Mouse (Mus musculus) ES-E14 (cell line): ENCODE data around the gene Anxa1. TPM values are rescaled to one million over a fixed set of nuclear protein-coding genes. Genes with fewer than 3 reads are reported as not detected.

Source experiments
- DNase-seq: peaks from one replicate; pipeline ENCODE4 v3.0.0-alpha.2; 2013; ENCODE audit warnings: low read depth, low spot score
- H3K27ac ChIP-seq: 2 replicates; pipeline ENCODE4 v1.5.1; 2012; ENCODE audit warnings: low read depth, mild to moderate bottlenecking, low read length, moderate library complexity, mixed read lengths; ENCODE audit not compliant: poor library complexity, insufficient read depth, severe bottlenecking
- H3K36me3 ChIP-seq: 2 replicates; pipeline ENCODE4 v1.6.1; 2012; ENCODE audit warnings: mild to moderate bottlenecking, low read length, moderate library complexity, mixed read lengths; ENCODE audit not compliant: control insufficient read depth, poor library complexity, insufficient read depth, severe bottlenecking
- H3K4me1 ChIP-seq, 2 experiments: fragments of 150-350 bp in 1 of 2; sonication (generic) in 1 of 2; 2 replicates each; pipeline ENCODE4 v1.6.1; 2012; ENCODE audit warnings: low read length in 2 of 2, mild to moderate bottlenecking in 1 of 2, mixed read lengths in 1 of 2; ENCODE audit not compliant: control insufficient read depth in 2 of 2, insufficient read depth in 2 of 2, poor library complexity in 1 of 2
- H3K4me3 ChIP-seq, 2 experiments: fragments of 150-350 bp in 1 of 2; sonication (generic) in 1 of 2; 2 replicates each; pipeline ENCODE4 v1.5.1; 2012; ENCODE audit warnings: low read length in 2 of 2, low read depth in 1 of 2, mild to moderate bottlenecking in 1 of 2, mixed read lengths in 1 of 2; ENCODE audit not compliant: insufficient read depth in 1 of 2, poor library complexity in 1 of 2, severe bottlenecking in 1 of 2
- H3K9ac ChIP-seq: 2 replicates; pipeline ENCODE4 v1.6.1; 2012; ENCODE audit warnings: low read depth, mild to moderate bottlenecking, low read length, mixed read lengths; ENCODE audit not compliant: poor library complexity, insufficient read depth, severe bottlenecking
- H3K9me3 ChIP-seq: fragments of 150-350 bp; sonication (generic); 2 replicates; pipeline ENCODE4 v1.6.1; 2012; ENCODE audit warnings: low read depth, mild to moderate bottlenecking, low read length; ENCODE audit not compliant: control insufficient read depth, insufficient read depth
- CHD2 ChIP-seq: IDR thresholded peaks from 2 replicates; pipeline ENCODE4 v1.6.1; 2014; ENCODE audit warnings: mild to moderate bottlenecking, low read depth, low read length, inconsistent platforms
- HCFC1 ChIP-seq: IDR thresholded peaks from 2 replicates; pipeline ENCODE4 v1.6.1; 2012; ENCODE audit warnings: low read length, inconsistent platforms, borderline replicate concordance; ENCODE audit not compliant: insufficient read depth
- MAFK ChIP-seq: IDR thresholded peaks from 2 replicates; pipeline ENCODE4 v1.6.1; 2014; ENCODE audit warnings: mild to moderate bottlenecking, low read depth, low read length, inconsistent platforms; ENCODE audit not compliant: insufficient read depth
- ZC3H11A ChIP-seq: IDR thresholded peaks from 2 replicates; pipeline ENCODE4 v1.6.1; 2012; ENCODE audit warnings: low read depth, mild to moderate bottlenecking, inconsistent platforms, low read length, borderline replicate concordance
- ZNF384 ChIP-seq: IDR thresholded peaks from 2 replicates; pipeline ENCODE4 v1.6.1; 2012; ENCODE audit warnings: low read depth, low read length, inconsistent platforms
- in situ Hi-C, 2 experiments: fragments of 600-800 bp; cut with MboI; formaldehyde crosslinking; loops; one replicate each; pipeline ENCODE4 v1.15.1; 2025; ENCODE audit warnings: low sequenced_read_pairs in 2 of 2, inconsistent platforms in 1 of 2; ENCODE audit not compliant: unreplicated experiment in 2 of 2
- total RNA-seq: library from RNA; depleted of rRNA; stranded (reverse); fragments of 300-350 nt; gene quantifications from 2 replicates; pipeline ENCODE4 v1.2.3, GENCODE M21; 2012; rRNA removed

The Anxa1 gene
- total RNA-seq, result 51.6 and 117 TPM in 2 replicates

DNA sequence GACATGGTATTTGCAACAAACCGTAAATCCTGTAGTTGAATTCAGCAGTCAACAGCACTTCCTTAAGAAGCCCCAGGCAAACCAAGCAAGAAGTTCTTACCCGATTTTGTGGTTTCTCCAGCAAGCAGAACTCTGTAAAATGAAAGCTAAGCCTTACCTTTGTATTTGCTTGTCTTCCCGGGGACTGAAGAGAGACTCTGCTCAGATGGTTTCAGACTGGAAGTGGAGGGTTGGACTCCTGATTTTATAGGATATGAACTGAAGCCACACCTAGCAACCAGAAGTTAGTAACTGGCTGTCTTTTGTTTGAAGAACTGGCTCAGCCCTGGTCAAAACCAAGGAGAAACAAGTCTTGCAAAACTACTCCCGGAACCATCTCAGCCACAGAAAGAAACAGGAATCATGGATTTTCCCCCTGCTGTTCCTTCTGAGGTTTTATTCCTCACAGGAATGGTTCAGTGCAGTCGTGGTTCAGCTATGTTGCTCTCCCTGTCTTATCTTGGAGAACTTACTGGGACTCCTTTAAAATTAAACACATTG lies at the start of gene Anxa1:
Gene Anxa1 (minus strand): TSS at position 490 of the 540 bp plus-strand sequence.
- Histone ChIP-seq H3K36me3 (no peaks in the 10 kb centered on the region), H3K4me3 (no peak within 1 kb of the TSS), H3K9me3 (no peaks in the 10 kb centered on the region), H3K27ac (no peak within 1 kb of the TSS), H3K9ac (no peak within 1 kb of the TSS), H3K4me1 (no peaks in the 10 kb centered on the region)
- TF ChIP-seq CHD2, result no peak
- TF ChIP-seq ZNF384, result no peak
- no peak for TF ChIP-seq MAFK
- no peak for TF ChIP-seq ZC3H11A
- no peak for TF ChIP-seq HCFC1
- peak; percentile 16 for DNase-seq
- in situ Hi-C loops, result no loop called here

DNA sequence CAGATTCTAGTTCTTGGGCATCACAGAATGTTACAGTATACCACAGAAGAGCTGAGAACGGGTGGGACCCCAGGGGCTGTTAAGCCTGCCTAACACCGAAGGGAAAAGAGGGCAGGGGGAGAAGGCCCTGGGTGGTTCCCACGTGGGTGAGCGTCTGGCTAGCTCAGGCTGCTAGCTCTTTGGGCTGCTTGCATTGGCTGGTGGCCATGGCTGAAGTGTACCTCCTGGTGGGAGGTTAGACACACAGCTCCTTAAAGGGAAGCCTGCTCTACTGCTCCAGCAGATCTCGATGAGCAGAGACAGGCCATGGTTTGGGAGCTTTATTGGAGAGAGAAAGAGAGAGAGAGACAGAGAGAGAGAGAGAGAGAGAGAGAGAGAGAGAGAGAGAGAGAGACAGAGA lies 46.3 kb upstream of the Anxa1 start:
- no peak overlapping the region for H3K27ac ChIP-seq
- in situ Hi-C loops, result loop anchor here in 1 of 2 experiments (25.0 kb wide), 1 partner anchor 325 kb away; no protein-coding TSS in a partner anchor
- H3K9me3 ChIP-seq, result no peaks in the 10 kb centered on the region
- TF ChIP-seq HCFC1 (no peak), CHD2 (no peak), ZNF384 (no peak), MAFK (no peak), ZC3H11A (no peak)
- H3K36me3 ChIP-seq, result no peaks in the 10 kb centered on the region
- no peaks in the 10 kb centered on the region for H3K4me1 ChIP-seq
- DNase-seq, result no peak
- H3K9ac ChIP-seq, result no peak overlapping the region
- no peak overlapping the region for H3K4me3 ChIP-seq

DNA sequence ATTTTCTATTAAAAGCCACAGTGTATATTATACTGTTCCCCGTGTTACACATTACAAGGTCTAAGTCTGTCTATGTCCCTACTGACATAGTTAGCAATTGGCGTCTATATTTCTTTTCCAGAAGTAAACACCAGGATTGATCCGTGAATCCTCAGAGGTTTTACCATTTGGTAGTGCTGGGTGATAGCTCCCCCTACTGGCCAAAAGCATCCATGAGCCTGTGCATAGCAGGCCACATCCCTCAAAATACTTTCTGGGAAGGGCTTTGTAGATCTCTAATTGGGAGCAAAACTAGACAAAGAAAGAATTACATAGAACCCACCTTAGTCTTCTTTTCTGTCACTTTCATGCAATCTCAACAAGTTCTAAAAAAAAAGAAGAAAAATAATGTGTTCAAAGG lies 43.8 kb upstream of the Anxa1 start:
- Histone ChIP-seq H3K9ac (no peak overlapping the region), H3K9me3 (no peaks in the 10 kb centered on the region), H3K27ac (no peak overlapping the region), H3K4me3 (no peak overlapping the region), H3K36me3 (no peaks in the 10 kb centered on the region), H3K4me1 (no peaks in the 10 kb centered on the region; a peak in 1 of 4 replicates)
- no peak for TF ChIP-seq ZNF384
- no peak for TF ChIP-seq HCFC1
- peak; percentile 22; the same call in 1 of the 2 replicates for TF ChIP-seq ZC3H11A
- peak; percentile 53 for DNase-seq
- in situ Hi-C loops, result loop anchor here in 1 of 2 experiments (25.0 kb wide), 1 partner anchor 328 kb away; no protein-coding TSS in a partner anchor

DNA sequence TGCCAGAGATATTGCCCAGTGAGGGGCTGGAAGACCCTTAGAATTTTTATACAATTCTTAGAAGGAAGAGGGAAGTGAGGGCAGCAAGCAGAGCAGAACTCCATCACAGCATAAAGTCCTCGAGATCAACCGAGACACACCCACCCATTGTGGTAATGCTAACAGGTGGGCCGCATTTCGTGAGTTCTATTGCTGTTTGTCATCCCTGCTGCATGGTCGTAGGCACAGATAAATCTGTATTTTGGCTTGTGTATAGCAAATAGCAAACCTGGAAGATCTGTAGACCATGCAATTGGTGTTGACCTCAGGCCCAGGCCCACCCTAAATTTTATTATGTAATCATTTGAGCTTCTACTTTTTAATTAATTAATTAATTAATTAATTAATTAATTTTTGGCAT lies 43.2 kb upstream of the Anxa1 start:
- Histone ChIP-seq H3K9ac (no peak overlapping the region), H3K4me3 (no peak overlapping the region), H3K4me1 (no peaks in the 10 kb centered on the region; a peak in 1 of 4 replicates), H3K9me3 (no peaks in the 10 kb centered on the region), H3K27ac (no peak overlapping the region), H3K36me3 (no peaks in the 10 kb centered on the region)
- no peak for TF ChIP-seq MAFK
- TF ChIP-seq CHD2, result no peak
- no peak for TF ChIP-seq ZNF384
- no peak for TF ChIP-seq HCFC1
- no peak for TF ChIP-seq ZC3H11A
- DNase-seq, result no peak
- in situ Hi-C loops, result loop anchor here in 1 of 2 experiments (25.0 kb wide), 1 partner anchor 328 kb away; no protein-coding TSS in a partner anchor
